Mouse (Mus musculus): ENCODE measurements at regions not wholly inside any gene's neighbourhood (a gene's known extent, or its start where the extent isn't known, plus 50 kb on each side); places are given as distances from the start of the nearest gene placed in this dataset.

- no peak for TF ChIP-seq CTCF (IDR thresholded peaks at IDR 0.05; ENCODE audit: extremely low read depth, insufficient read length, insufficient replicate concordance, low read depth, low read length)
- TF ChIP-seq POLR2A (IDR thresholded peaks at IDR 0.05; ENCODE audit: low read depth, low read length), result no peak
Measured at GRCm38 (mm10) chr13:119310013-119310412, 118.4 kb upstream of the Paip1 start.

Data from small intestine, adult 2 months (tissue).